Mouse (Mus musculus): ENCODE data around the gene Entr1. TPM values are rescaled to one million over a fixed set of nuclear protein-coding genes. Genes with fewer than 3 reads are reported as not detected.
A peak's percentile ranks its signal among the peaks of the same experiment; 100 is the strongest.

Gene Entr1
- total RNA-seq (2021), result 100 to 1,000 TPM; 146 to 163 TPM

DNA sequence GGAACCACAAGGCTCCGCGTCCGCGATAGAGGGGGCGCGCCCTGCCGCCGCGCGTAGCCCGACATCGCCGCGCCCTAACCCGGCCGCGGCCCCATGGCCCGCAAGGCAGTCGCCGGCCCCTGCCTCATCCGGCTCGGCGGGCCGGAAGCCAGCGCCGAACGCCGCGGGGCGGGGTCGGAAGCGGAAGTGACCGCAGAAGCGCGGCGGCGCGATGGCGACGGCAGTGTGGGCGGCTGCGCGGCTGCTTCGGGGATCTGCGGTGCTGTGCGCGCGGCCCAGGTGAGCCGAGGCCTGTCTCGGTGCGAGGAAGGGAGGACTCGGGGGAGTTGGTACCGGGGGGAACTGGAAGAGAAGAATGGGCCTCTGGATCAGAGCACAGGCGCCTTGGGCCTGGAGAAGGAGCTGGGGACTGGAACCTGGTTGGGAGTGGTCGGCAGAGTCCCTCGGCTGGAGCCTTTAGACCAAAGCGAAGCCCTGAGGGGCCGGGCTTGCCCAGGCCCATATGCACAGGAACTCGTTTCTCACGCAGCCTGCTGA is at the start of gene Entr1, which contains the start of gene Pmpca:
Entr1 (minus strand) TSS at position 163 of the 537 bp plus-strand sequence.
Pmpca (plus strand) TSS at position 186 of the 537 bp plus-strand sequence.
- intact Hi-C loops (cut with DNase I), result no loop called here
- DNase-seq (ENCODE audit: low spot score in 2 of 2), result peak; percentile 85 to 88

DNA sequence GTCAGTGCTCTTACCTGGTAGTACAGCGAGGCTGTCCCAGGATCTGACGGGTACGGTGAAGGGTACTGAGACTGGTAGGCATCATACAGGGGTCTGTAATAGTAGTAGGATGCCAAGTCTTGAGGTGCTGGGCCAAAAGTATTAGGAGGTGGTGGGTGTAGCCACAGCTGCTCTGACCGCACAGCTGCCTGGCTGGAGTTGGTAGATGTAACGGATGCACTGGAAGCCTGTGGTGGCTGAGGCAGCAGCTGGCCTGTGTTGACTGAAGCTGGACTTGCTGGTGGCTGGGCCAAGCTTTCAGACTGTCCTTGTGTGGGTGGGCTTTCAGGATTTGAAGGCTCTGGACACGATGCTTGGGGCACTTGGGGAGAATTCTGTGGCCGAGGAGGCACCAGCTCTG is 49.3 kb upstream of the Entr1 start:
- DNase-seq (ENCODE audit: low spot score in 2 of 2), result no peak

DNA sequence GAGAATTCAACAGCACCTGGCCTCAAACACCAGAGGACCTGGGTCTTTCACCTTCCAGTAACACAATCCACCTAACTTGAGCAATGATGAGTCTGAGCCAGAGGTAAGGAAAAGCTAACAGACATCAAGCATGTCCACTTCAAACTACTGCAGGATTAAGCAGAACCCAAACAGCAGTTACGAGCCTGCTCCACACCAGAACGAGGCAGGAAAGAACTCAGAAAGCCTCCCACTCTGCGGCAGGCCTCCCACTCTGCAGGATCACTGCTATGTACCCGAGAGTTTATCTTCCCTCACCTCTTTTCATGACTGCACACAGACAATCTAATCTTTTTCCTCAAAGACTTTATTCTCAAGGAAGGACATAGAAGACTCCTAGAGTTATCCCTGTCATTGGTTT is 48.1 kb upstream of the Entr1 start:
- DNase-seq (ENCODE audit: low spot score in 2 of 2), result peak; percentile 58 to 73
- intact Hi-C loops (cut with DNase I), result no loop called here

More for the DNA sequence above, 49.3 kb upstream of the Entr1 start:
- intact Hi-C loops (cut with DNase I), result no loop called here

DNA sequence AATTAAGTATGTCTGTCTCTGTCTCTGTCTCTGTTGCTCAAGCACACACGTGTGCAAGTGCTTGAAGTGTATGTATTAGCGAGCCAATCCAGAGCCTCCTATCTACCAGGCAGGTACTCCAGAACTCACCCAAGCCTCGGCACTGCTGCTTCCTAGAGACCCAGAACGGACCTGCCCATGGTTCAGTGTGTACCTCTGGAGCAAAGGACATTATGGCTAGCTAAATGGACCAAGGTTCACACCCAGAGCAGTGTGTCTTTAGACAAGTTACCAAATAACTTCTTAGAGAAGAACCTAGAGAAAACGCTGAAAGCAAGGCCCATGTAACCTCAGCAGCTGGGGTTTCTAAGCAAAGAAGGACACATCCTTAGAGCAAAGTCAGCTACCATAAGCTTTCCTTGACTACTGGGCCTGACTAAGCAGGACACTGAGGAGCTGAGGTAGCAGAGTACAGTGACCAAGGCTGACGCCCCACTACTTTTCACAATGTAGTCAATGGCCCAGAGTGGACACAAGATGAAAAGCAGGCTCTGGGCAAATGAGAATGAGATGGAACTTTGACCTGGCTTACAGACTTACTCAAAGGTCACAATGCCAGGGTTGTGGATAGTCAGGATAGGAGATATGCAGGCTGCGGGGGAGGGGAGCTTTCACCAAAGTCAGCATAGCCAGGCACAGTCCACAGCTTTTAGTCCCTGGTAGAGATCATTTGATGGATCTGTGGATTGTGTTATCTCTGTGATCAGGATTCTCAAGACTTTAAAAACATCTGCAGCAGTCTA is 45.9 kb upstream of the Entr1 start:
- DNase-seq (ENCODE audit: low spot score in 2 of 2), result no peak
- intact Hi-C loops (cut with DNase I), result no loop called here

DNA sequence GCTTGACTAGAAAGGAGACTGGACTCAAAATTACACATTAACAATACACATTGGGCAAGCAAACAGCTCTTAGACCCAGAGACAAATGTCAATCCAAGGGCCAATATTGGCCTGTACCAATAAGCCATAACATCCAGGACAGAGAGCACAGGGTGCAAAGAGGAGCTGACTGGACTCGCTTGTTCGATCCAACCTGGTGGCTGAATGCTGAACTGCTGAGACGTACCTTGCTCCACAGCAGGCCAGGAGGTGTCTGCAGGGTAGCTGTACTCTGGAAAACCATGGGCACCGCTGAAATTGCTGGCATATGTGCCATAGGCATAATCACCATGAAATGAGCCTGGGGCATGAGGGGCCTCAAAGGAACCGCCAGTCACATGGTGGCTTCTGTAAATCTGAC is 40.7 kb upstream of the Entr1 start:
- DNase-seq (ENCODE audit: low spot score in 2 of 2), result no peak
- intact Hi-C loops (cut with DNase I), result no loop called here

DNA sequence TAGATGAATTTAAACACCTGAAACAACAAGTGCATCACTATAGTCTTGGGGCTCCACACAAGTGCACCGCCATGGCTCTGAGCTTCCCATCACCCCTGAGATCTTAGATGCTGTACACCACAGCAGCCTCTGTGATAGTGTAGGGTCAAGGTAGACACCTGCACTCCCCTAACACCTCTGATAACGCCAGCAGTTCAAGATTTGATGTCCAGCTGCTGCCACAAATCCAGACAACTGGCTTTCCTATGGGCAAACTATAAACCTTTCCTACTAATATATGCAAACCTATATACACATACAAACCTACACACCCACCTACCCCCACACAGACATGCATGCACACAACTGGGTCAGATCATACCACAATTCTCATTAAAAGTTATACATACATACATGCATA is 35.4 kb upstream of the Entr1 start:
- no peak for DNase-seq (ENCODE audit: low spot score in 2 of 2)
- intact Hi-C loops (cut with DNase I), result no loop called here

DNA sequence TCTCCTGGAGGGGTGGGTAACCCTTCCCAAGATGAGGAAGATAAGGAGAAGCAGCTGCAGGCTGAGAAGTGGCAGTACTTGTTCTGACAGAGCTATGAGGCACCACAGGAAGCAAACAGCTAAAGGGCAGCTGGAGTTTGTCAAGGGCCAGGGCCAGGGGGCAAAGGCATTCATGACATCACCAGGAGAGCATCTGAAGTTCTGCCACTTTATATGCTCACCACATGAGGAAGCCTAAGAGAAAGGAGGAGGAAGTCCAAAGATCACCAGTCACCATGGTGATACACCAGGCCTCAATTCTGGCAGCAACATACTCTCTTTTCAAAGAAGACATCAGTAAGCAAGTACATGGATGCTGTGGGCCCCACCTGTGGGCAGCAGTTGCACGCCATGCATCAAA is 34.0 kb upstream of the Entr1 start:
- intact Hi-C loops (cut with DNase I), result no loop called here
- DNase-seq (ENCODE audit: low spot score in 2 of 2), result no peak

DNA sequence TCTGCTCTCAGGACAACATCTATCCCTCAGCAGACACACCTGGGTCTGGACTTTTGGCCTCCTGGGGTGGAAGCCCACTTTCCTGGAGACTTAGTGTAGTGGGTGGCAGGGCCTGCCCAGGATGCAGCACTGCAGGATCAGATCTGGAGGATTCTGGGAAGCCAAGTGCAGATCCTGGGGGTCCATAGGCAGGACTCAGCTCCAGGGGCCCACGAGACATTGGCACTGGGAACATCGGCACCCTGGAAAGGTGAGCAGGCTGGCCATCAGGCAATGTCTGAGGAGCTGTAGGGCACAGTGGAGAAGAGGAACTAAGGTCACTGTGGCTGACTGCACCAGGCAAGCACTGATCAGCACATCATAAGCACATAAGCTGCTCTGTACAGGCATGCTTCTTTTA is 32.9 kb upstream of the Entr1 start:
- DNase-seq (ENCODE audit: low spot score in 2 of 2), result no peak
- intact Hi-C loops (cut with DNase I), result no loop called here

DNA sequence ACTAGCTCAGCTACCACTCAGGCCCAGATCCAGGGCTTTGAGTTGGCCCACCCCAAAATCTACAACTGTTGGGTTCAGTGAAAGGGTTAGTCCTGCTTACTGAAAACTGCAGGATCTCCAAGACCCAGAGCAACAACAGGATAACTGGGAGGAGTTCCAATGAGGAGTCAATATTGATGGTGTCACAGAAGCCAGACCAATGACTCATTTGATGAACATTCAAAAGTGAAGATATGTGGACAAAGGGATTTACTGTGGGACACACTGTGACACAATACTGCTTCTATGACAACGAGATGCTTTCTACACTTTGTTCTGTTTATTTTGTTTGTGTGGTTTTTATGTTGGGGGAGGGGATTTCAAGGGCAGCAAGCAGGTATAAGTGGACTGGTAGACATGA is 29.0 kb upstream of the Entr1 start:
- intact Hi-C loops (cut with DNase I), result no loop called here
- no peak for DNase-seq (ENCODE audit: low spot score in 2 of 2)

DNA sequence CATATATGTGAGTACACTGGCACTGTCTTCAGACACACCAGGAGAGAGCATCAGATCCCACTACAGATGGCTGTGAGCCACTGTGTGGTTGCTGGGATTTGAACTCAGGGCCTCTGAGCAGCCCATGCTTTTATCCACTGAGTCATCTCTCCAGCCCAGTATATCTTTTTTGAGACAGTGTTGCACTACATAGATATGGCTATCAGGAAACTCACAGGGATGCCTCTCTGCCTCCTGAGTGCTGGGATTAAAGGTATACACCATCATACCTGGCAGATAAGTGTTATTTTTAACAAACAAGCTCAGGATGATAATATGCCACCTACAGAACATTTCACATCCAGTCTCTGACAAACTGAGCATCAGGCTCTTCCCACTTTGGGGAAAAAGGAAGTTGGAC is 27.9 kb upstream of the Entr1 start:
- no peak for DNase-seq (ENCODE audit: low spot score in 2 of 2)

DNA sequence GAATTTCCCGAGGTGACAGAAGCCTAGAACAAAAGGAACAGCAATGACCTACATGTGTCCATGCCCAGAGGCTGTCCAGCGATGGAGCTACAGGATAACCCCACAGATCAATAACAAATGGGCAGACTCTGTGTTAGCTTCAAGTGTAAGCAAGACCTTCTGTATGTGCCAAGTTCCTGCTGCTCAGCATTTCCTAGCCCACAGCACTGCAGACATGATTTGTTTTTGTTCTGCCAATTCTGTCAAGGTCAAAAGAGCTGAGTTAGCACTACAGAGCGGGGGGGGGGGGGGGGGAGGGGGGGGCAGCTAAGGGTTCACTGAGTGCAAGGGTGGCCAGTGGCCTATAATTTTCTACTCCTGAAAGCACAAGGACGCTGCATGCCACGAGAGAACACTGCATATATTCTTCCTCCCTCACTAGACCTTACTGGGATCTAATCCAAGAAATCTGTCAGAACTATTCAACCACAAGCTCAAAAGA is 21.9 kb upstream of the Entr1 start:
- no peak for DNase-seq (ENCODE audit: low spot score in 2 of 2)
- intact Hi-C loops (cut with DNase I), result no loop called here

More for the DNA sequence above, 27.9 kb upstream of the Entr1 start:
- intact Hi-C loops (cut with DNase I), result no loop called here

DNA sequence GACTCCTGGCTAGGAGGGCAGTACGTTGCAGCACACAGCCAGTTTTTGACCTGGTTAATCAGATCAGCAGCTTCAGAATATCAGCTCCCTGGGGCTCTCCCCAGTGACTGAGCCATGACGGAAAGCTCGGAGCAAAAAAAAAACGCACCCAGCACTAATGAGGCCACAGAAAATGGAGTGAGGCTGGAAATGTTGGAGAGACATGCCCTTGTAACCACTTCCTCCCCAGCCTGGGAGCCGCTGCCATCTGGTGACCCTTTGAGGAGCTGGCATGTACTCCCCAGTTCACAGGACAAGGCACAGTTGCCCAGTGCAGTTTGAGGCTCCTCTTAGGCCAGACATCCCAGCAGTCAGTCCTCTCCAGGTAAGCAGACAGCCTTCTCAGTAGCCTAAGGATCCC is 21.0 kb upstream of the Entr1 start:
- no peak for DNase-seq (ENCODE audit: low spot score in 2 of 2)
- intact Hi-C loops (cut with DNase I), result no loop called here

DNA sequence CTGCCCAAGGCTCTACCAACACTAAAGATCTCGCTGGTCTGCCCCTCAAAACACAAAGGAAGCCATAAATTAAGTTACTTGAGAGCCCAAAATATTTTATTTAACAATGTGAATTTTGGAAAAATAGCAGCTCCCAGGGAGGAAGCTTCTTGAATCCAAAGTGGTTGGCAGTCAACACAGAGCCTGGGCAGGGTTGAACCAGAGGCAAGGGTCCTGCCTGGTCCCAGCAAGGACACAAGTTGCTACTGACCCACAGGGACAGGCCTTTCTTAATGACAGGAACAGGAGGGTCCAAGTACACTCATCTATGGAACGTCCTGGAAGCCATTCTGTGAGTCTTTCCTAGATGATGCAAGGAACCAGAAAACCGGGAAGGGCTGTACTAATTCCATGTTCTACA is 20.2 kb upstream of the Entr1 start:
- intact Hi-C loops (cut with DNase I), result no loop called here
- no peak for DNase-seq (ENCODE audit: low spot score in 2 of 2)

DNA sequence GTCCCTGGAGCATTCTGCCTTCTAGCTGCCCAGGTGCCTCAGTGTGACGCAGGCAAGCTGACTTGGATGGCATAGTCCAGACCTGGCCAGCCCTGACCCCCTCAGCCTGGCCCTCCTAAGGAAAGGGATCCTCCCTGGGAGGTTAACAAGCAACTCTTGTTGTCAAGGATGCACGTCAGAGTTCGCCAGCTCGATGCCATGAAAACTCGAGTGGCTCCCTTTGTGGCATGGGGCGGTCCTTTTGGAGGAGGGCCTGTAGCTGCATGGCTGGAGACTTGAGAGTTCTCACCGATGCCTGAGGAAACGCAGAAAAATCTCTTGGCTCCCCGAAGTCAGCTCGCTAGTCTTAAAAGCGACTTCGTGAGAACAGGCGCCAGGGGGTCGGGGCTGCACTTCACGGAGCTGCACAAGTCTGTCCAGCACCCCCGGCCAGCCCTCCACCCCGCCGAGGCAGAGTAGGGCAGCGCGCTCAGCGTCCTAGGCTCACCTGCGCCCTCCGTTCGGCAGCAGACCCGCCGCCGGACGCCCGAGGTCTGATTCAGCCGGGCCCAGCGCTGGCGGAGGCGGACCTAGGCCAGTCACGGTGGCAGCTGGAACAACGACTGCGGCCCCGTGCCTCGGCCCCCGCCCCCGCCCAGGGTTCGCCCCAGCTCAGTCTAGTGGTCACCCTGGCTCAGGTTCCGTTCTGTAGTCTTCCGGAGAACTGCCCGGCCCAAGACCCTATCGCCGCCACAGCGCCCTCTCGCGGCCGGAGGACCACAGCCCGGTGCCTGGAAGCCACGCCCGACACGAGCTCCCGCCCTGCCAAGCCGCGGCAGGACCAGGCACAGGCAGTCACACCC is 19.6 kb upstream of the Entr1 start, which contains the start of gene Inpp5e:
Inpp5e (minus strand) TSS at position 689 of the 842 bp plus-strand sequence.
- intact Hi-C loops (cut with DNase I), result no loop called here
- peak; percentile 97 for DNase-seq (ENCODE audit: low spot score in 2 of 2)

DNA sequence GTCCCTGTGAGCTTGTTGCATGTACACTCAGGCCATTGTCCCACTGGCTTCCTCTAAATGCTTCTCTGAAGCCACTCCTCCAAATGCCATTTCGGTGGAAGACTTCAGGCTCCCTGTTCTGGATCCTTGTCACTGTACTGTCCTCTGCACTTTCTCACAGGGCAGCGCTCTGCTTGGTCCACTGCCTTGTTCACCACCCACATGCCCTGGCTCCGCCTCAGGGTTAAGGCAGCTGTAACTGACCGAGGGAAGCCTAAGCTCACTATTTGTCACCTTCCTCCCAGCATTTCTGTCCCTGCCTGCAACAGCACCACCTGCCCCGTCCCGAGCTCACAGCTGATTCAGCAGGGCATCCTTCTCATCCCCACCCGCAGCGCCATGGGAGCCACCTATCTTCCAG is 14.2 kb upstream of the Entr1 start:
- no peak for DNase-seq (ENCODE audit: low spot score in 2 of 2)
- intact Hi-C loops (cut with DNase I), result no loop called here

DNA sequence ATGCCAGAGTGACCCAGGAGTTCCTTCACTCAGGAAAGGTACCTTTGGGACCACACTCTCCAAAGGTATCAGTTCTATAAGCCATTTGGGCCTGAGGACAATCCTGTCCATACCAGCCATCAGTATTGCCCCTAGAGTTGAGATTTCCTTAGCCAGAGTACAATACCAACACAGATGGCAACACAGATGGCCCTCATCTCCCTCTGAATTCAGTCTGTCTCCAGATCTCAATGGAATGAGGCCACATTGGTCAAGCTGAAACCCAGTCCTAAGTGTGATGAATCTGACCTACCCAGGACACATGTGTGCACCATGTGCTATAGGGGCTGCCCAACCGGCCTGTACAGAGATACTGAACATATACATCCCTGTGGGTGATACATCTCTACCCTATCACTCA is 13.1 kb upstream of the Entr1 start:
- no peak for DNase-seq (ENCODE audit: low spot score in 2 of 2)
- intact Hi-C loops (cut with DNase I), result no loop called here

DNA sequence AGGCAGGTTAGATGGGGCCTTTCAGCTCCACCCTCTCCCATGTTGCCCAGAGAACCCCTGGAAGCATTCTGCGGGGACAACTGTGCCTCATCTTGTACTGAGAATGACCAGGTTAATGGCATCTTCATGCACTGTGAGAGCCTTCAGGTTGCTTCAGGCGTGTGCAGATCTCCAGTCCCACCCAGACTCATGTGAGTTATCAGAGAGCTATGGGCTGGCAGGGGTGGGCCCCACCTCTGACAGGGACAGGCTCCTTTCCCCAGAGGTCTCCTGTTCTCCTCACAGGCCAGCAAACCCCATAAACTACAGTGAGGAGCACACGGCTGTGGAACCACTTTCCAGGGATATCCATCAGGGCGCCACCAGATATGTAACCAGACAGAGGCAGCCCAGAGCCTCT is 11.9 kb upstream of the Entr1 start:
- intact Hi-C loops (cut with DNase I), result no loop called here
- DNase-seq (ENCODE audit: low spot score in 2 of 2), result no peak

DNA sequence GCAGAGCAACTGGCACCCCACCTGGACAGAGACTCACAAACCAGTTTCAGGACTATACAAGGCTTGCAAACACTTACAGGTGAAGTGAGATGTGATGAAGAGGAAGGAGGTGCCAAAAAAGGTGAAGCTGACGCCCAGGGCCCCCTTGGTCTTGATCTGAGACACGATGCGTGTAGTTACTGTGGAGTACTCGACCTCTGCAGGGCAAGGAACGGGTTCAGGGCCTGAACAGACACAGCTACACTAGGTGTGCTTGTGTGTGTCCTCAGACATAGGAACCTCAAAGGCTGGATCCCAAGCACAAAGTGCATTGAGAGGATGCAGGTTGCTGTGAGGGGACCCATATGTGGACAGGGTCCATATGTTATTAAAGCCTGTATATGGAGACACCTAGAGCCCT is 11.2 kb upstream of the Entr1 start:
- intact Hi-C loops (cut with DNase I), result no loop called here
- no peak for DNase-seq (ENCODE audit: low spot score in 2 of 2)

DNA sequence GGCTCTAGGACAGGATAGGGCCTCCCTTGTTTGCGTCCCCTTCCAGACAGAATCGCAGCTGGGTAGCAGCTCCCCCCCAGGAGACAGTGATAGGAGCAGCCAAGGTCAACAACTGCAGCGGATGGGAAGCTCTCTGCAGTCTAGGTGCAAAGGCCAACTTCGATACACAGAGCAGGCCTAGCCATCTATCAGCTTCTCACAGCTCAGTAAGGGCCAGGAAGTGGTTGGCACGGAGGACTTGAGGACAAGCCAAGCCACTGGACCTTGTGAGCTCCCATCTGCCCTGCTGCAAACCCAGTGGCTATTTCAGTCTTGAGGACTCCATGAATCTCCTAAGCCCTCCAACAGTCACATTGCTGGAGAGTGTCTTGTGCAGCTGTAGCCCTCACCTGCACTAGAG is 10.5 kb upstream of the Entr1 start:
- intact Hi-C loops (cut with DNase I), result no loop called here
- DNase-seq (ENCODE audit: low spot score in 2 of 2), result no peak

DNA sequence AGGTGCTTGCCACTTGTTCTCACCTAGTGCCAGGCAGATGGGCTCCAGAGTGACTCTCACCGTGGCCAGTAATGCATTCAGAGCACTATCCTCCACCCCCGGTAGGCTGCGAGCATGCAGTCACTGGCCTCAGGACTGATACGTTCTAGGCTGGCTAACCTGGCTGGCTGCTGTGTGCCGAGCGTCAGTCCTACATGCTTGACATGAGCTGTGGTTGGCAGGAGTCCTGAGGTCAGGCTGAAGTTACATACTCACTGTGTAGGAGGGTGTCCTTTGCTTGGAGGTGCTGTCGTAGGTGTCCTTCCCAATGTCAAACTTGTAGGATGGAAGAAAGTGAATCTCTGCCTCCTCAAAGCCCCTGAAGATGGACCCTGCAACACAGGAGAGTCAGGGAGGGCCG is 9.9 kb upstream of the Entr1 start:
- no peak for DNase-seq (ENCODE audit: low spot score in 2 of 2)
- intact Hi-C loops (cut with DNase I), result no loop called here

DNA sequence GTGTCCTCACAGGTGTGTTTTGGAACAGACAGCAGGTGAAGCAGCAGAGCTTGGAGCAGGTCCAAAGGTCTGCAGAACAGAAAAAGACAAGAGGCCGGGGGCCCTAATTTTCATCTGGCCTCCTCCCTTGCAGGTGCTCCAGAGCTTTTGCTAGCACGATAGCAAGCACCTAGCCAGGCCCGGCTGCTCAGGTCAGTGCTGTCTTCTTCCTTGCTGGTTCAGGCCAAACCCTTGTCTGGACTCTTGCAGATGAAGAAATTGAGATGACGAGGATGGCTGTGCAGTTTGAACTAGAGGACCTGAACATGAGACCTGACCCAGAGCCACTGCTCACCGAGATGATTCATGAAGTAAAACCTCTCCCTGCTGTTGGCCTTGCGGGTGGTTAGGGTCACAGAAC is 2.5 kb upstream of the Entr1 start:
- intact Hi-C loops (cut with DNase I), result no loop called here
- no peak for DNase-seq (ENCODE audit: low spot score in 2 of 2)
